Mouse (Mus musculus) kidney, postnatal 10 days (tissue): Measurements from ENCODE around the gene Mrps7.

Source experiments
- DNase-seq: peaks from one replicate; pipeline ENCODE4 v3.0.0; 2021; ENCODE audit warnings: mixed read lengths

Mrps7 gene

GRCm38 (mm10) chr11:115609576-115609975 is 5.9 kb downstream of the Mrps7 start:
- no peak for DNase-seq

DNA sequence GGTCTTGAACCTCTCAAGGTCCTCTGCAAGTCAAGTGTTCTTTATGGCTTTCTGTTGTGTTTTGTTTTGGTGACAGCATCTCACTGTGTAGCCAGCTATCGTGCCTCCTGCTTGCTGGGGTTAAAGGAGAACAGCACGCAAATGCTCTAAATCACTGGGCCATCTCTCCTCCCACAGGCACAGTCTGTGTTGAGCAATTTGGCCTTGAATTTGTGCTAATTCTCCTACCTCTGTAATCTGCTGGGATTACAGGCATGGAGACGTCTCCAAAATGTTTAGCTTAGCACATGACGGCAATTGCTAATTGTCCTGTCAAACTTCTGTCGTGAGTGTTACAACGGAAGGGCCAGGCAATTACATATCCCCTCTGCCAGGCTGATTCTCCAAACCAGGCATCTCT is 7.4 kb downstream of the Mrps7 start:
- DNase-seq = no peak

DNA sequence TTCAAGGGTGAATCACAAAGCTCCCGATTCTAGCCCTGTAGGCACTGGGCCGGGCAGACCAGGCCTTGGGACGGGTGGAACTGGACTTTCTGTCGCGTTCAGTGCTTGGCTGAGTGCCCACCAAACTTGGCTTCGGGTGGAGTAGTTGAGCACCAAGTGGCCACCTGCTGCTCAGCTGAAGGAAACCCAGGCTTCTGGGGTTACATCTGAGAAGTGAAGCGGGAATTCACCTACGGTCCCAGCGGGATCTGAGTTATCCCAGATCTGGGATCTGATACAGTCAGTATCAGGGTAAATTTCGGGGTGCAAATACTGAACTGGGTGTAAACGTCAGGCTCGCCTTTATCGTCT is 8.3 kb downstream of the Mrps7 start:
- peak; percentile 91 for DNase-seq

GRCm38 (mm10) chr11:115612410-115613137 is 8.8 kb downstream of the Mrps7 start, which contains the start of gene Mif4gd:
Gene Mif4gd (minus strand): TSS chr11:115612969.
- DNase-seq = peak; percentile 95

- no peak for DNase-seq
These were observed 9.6 kb downstream of the Mrps7 start for GRCm38 (mm10) chr11:115613138-115613945.

GRCm38 (mm10) chr11:115614346-115615107 is 10.8 kb downstream of the Mrps7 start:
- DNase-seq = peak; percentile 56

GRCm38 (mm10) chr11:115615108-115615825 is 11.5 kb downstream of the Mrps7 start:
- no peak for DNase-seq

DNA sequence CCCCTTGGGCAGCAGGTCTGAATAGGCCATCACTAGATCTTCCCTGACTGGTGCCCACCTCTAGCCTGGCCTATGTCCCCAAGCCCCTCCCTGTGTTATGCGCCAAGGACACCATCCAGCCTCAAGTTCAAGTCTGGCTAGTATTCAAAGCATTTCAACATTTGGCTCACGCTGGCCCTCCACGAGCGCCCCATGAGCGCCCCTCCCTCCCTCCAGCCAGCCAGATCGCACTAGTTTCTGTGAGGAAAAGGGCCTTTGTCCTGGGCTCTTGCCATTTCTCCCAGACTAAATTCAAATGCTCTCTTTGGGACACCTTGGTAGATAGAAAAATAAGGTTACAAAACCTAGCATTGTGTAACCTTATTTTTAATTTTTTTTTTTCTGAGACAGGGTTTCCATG is 12.2 kb downstream of the Mrps7 start:
- no peak for DNase-seq

GRCm38 (mm10) chr11:115616371-115616770 is 12.6 kb downstream of the Mrps7 start:
- no peak for DNase-seq

DNA sequence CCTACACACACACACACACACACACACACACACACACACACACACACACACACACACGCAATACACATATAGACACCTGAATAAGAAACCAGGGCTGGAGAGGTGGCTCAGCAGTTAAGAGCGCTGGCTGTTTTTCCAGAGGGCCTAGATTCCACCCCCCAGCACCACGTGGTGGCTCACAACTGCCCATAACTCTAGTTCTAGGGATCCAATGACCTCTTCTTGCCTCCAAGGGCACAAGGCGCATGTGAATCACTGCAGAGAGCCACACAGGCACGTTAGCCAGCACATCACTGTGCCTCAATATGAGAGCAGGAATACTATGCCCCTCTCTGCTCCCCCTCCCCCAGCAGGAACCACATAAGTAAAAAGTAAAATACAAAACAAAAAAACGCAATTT is 13.2 kb downstream of the Mrps7 start:
- DNase-seq = peak; percentile 42

- DNase-seq = no peak
These were observed 14.3 kb downstream of the Mrps7 start for GRCm38 (mm10) chr11:115618001-115618400.

- DNase-seq = no peak
These were observed 15.2 kb downstream of the Mrps7 start for GRCm38 (mm10) chr11:115618732-115619516.

- DNase-seq = no peak
These were observed 16.2 kb downstream of the Mrps7 start for GRCm38 (mm10) chr11:115619949-115620348.

DNA sequence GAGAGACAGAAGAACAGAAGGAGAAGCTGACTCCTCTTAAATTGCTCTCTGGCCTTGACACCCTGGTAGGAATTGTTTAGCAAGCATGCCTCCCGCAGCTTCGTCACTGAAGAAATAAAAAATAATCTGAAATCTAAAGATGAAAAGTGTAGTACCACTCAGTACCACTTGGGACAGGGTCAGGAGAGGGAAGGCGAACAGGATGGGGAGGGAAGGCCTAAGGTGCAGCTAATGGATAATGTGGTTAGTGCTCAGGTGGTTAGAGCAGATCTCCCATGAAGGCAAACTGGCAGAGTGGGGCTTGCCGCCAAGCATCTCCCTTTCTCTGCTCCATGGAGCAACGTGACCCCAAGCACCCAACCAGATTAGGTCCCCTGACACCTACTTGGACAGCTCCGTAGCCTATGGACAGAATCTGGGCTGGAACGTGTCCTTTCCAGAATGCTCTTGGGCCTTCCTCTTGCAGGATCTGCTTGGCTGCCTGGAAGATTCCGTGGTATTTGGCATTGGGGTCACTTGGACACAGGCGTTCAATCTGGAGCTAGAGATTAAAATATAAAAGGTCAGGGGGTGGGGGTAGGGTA is 19.9 kb downstream of the Mrps7 start:
- DNase-seq = no peak

DNA sequence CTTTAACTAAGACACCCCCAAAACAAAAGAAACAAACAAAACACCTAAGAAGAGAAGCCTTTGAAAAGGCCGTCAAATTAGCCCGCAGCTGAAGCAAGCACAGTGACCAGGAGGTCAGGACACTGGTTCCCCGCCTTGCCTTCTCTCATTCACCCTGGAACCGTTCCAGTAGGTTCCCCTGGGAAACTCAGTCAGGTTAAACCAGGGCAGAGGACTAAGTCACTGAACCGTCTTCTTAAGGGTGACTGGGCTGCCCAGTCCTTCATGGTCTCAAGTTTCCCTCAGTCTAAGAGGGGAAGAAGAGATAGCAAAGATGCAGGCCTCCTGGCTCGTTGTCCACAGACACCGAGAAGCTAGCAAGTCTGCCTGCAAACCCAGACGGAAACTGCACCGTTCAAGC is 22.2 kb downstream of the Mrps7 start:
- peak; percentile 83 for DNase-seq

GRCm38 (mm10) chr11:115626824-115627616 is 23.3 kb downstream of the Mrps7 start:
- no peak for DNase-seq

GRCm38 (mm10) chr11:115627705-115628464 is 24.2 kb downstream of the Mrps7 start, which contains the start of gene Slc25a19:
Gene Slc25a19 (minus strand): TSS chr11:115628295.
- peak; percentile 100 for DNase-seq

DNA sequence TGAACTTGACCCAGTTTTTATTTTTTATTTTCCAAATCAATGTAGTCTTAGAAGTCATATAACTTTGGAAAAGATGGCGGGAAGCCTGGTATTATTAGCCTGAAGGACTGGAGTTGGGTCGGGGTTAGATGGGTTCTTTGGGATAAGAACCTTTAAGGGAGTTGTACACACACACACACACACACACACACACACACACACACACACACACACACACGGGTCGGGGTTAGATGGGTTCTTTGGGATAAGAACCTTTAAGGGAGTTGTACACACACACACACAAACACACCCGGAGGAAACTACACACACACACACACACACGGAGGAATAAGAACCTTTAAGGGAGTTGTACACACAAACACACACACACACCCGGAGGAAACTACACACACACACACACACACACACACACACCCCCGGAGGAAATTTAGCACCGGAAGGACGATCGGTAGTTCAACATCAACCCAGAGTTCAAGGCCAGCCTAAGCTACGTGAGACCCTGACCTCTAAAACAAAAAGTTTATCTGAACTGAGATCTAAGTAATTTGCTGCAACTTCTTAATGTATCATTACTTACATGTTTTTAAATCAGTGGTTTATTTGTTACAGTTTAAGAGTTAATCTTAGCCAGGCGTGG is 24.9 kb downstream of the Mrps7 start:
- DNase-seq = no peak
